Mouse (Mus musculus) skeletal muscle tissue, postnatal 0 days (tissue): ENCODE data around the gene Ankrd36. TPM values are rescaled to one million over a fixed set of nuclear protein-coding genes. Genes with fewer than 3 reads are reported as not detected.

Source experiments
- polyA plus RNA-seq: library from polyadenylated mRNA; unstranded; fragments of >200 nt; fragmentation: Nextera tagmentation; extraction: Ambion mirVana; gene quantifications from 2 replicates; pipeline ENCODE4 v1.2.1, GENCODE M21; 2015

Ankrd36 gene
- polyA plus RNA-seq, result not detected in 2 replicates

DNA sequence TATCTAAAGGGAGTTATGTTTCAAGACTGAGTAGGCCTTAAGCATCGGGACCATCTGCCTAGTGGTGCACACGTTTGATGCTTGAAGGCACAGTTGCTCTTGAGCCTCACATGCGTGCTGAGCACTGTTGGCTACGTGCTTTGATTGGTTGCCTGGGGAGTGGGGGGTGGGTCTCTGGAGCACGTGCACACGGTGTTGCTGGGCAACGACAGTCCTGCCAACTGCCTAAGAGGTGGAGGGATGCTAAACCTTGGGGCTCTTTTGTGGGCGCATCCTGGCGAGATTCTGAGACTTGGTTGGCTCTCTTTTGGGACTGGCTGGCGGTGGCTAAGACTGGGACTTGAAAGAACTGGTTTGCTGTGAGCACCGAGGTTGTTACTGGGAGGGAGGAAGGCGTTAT is at the start of gene Ankrd36:
Gene Ankrd36 (plus strand): TSS at position 211 of the 400 bp plus-strand sequence.

DNA sequence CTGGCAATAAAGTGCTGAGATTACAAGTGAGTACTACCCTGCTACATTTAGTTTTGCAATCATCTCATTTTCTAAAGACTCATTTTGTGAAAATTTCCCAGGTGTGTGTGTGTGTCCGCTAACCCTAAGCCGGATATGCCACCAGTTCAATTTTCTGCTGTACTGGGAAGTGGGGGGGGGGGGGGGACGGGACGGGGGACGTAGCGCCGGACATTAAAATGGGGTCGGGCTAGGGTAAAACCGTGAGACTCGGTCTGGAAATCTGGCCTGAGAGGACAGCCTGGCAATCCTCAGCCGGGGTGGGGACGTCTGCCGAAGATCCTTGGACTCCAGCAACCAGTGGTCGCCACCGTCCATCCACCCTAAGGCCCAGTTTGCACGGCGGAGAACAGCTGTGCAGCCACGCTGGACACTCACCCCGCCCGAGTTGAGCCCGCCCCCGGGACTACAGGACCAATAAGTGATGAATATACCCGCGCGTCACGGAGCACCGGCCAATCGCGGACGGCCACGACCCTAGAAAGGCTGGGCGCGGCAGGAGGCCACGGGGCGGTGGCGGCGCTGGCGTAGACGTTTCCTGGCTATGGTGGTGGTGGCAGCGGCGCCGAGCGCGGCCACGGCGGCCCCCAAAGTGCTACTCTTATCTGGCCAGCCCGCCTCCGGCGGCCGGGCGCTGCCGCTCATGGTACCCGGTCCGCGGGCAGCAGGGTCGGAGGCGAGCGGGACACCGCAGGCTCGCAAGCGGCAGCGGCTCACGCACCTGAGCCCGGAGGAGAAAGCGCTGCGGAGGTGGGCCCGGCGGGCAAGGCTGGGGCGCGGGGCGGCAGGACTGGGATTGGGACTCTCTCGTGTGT is 48.8 kb upstream of the Ankrd36 start, which contains the start of gene Xbp1:
Gene Xbp1 (plus strand): TSS at position 248 of the 854 bp plus-strand sequence.

DNA sequence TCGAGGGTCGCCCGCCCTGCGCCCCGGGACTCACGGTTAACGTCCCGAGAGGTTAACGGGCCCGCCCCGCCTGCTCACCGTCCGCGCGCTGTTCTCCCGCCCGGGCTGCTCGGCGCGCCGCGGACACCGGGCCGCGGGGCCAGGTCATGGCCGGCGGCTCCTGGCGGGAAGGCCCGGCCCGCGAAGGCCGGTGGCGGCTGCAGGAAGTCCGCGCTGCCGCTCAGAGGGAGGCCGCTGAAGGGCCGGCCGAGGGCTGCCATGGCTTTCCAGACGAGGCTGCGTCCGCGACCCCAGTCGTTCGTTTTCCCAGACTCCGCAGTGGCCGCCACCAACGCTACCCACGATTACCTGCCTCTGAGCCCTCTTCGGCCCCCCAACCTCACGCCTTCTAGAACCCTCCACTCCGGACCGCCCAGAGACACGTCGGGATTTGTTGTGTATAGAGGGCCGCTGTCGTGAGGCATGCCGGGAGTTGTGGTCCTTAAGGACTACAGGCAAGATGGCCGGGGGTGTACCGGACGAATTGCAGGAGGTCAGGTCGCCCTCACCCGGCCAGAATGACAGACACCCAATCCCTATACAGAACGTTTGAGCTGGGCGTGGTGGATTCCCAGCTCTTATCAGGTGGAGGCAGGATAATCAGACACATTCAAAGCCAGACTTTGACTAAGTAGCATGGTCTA is 27.5 kb upstream of the Ankrd36 start, which contains the start of gene Ccdc117:
Gene Ccdc117 (minus strand): TSS at position 389 of the 683 bp plus-strand sequence.

GRCm38 (mm10) chr11:5715630-5716105 is 146.2 kb downstream of the Ankrd36 start, which contains the start of gene Mrps24:
Gene Mrps24 (minus strand): TSS chr11:5715680.

Other genes starting within 250 kb of the Ankrd36 start
- 7.1 and 8.6 TPM in 2 replicates for gene Znrf3, start 124.8 kb upstream of the Ankrd36 start, polyA plus RNA-seq
- 83.3 and 128 TPM in 2 replicates for gene Xbp1, start 49.0 kb upstream of the Ankrd36 start, polyA plus RNA-seq
- gene Ccdc117, start 27.5 kb upstream of the Ankrd36 start, polyA plus RNA-seq, result 8.1 and 8.8 TPM in 2 replicates
- 175 and 186 TPM in 2 replicates for gene Mrps24, start 146.0 kb downstream of the Ankrd36 start, polyA plus RNA-seq
- 22.0 and 23.2 TPM in 2 replicates for gene Urgcp, start 192.7 kb downstream of the Ankrd36 start, polyA plus RNA-seq
- 37.9 and 47.7 TPM in 2 replicates for gene Dbnl, start 218.8 kb downstream of the Ankrd36 start, polyA plus RNA-seq
- 3,377 and 3,488 TPM in 2 replicates for gene Pgam2, start 234.0 kb downstream of the Ankrd36 start, polyA plus RNA-seq